Mouse (Mus musculus) left cerebral cortex, postnatal 25 days (tissue): ENCODE measurements around the gene Il12b. TPM values are rescaled to one million over a fixed set of nuclear protein-coding genes. Genes with fewer than 3 reads are reported as not detected.
A peak's percentile ranks its signal among the peaks of the same experiment; 100 is the strongest.
"Not testable (repeated sequence)": the region's sequence is repeated elsewhere in the genome, so short reads cannot be mapped to it uniquely, and the experiment has no call there.

Source experiments
- DNase-seq, 2 experiments: peaks; one replicate each; pipeline ENCODE4 v3.0.0; 2022; ENCODE audit warnings: low spot score in 2 of 2, mixed read lengths in 1 of 2
- intact Hi-C: fragments of 180-260 bp; cut with DNase I; formaldehyde crosslinking; loops from one replicate; pipeline ENCODE4 v1.15.1; 2025
- total RNA-seq, 2 experiments: library from RNA; stranded (reverse); gene quantifications; 2 replicates each; pipeline ENCODE4 v1.2.3; 2021

The Il12b gene
- total RNA-seq, 2 experiments from 2014 or later: not detected

DNA sequence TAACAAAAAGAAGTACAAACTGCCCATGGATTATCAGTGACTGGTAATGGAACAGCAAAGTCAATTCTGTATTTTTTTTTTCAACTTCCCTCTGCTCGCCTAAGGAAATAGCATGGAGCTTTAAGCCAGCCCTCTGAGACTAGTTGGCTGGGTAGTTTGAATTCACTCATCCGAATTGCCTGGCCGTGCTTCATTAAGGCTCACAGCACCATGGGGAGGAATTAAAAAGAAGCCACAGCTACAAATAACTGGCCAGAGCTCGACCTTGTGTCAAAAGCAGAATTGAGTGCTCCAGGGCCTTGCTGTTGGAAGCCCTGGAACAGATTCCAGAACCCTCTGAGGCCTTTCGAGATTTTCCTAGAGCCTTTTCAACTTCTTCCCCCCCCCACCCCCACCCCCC, 8.8 kb downstream of the Il12b start:
- DNase-seq: no peak

DNA sequence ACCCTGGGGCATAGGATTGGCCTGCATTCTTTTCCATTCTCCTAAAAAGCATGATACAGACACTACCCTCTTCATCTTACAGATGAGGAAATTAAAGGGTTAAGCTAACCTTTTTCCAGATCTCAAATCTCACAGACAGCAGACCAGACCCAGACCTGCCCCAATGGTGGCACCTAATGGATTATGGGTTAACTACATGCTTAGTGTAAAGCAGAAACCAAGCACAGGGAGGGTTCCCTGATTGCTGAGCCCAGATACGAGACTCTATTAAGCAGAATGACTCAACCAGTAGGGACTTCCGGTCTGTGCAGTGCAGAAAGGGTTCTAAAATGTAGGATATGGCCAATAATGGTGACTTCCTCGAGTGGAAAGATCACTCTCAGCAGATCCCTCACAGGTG, 10.6 kb downstream of the Il12b start:
- intact Hi-C loops: no loop called here
- no peak for DNase-seq

More for the DNA sequence above, 8.8 kb downstream of the Il12b start:
- intact Hi-C loops: no loop called here

DNA sequence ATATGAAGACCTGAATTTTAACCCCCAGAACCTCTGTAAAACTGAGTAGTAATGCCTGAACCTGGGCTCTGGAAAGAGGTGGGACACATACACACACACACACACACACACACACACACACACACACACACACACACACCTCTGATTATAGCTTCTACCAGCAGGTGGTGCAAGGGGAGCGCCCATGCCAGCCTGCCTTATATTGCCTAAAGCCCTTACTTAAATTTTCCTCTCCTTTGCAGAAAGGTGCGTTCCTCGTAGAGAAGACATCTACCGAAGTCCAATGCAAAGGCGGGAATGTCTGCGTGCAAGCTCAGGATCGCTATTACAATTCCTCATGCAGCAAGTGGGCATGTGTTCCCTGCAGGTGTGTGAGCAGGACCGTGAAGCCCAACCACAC, 12.4 kb downstream of the Il12b start:
- intact Hi-C loops: no loop called here
- DNase-seq: no peak

DNA sequence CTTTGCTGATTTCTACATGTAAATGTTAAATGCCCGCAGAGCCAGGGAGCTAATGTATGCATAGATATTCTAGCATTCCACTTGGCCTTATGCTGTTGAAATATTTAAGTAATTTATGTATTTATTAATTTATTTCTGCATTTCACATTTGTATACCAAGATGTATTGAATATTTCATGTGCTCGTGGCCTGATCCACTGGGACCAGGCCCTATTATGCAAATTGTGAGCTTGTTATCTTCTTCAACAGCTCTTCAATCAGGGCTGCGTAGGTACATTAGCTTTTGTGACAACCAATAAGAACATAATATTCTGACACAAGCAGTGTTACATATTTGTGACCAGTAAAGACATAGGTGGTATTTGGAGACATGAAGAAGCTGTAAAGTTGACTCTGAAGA, 13.5 kb downstream of the Il12b start:
- intact Hi-C loops: no loop called here
- DNase-seq: no peak

DNA sequence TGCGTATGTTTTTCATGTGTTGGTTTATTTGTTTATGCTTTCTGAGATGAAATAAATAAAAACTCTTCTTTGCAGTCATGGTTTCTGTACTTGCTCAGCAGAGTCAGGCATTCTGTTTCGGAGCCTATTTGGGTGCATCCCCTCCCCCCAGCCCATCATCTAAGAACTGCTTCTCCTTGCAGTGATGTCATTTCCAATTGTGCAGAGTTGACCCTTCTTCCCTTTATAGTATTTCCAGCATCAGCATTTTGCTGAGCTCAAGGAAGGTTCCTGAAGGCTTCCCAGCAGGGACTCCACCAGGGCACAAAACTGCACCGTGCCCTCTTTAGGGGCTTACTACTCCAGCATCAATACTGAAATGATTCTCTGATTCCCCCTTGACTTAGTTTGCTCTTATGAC, 14.7 kb downstream of the Il12b start:
- intact Hi-C loops: no loop called here
- DNase-seq: no peak

DNA sequence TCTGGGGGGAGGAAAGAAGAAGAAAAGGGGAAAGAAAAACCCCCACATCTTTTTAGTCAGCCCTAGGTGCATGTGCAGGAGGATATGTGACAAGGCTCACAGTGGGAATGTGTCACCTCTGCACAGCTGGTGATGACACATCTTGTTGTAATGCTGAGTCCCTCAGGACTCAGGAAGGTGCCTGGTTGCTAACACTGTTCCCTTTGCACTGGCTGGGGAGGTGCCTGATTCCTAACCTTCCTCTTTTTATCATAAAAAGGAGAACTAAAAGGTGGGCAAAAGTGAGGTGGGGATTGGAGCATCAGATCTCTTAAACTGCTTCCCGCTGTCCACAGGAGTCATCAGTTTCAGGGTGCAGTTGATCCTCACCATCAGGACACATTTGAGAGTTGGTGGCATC, 17.5 kb downstream of the Il12b start:
- intact Hi-C loops: no loop called here
- DNase-seq: no peak

DNA sequence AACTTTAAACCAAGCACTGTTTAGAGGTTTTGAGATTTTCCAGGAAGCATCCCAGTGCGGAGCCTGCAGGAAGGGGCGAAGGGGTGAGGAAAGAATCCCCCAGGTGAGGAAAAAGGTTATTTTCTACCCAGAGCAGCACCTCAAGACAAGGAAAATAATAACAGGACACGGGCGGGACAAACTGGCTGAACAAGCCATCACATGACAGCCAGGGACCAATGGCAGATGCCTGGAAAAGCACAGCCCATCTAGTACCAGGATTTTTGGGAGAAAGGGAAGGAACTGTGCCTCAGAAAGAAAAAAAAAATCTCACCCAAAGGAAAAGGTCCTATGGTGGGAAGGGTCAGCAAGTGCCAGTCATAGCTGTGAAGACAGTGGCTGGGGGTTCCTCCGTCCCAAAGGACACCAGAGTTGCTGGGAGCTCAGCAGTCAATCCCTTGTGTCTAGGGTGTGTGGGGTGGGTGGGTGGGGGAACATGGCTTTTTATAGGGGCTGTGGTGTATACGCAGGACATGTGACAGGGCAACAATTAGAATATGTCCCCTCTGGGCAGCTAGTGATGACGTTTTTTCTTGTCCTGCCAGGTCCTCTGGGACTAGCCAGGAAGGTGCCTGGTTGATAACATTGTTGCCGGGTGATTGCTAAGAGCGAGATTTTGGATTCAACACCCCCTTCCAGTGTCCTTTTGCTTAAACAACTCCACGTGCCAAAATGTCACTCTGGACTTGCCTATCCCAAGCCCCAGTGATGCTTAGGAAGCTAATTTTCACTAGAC, 22.7 kb downstream of the Il12b start:
- intact Hi-C loops: no loop called here

DNA sequence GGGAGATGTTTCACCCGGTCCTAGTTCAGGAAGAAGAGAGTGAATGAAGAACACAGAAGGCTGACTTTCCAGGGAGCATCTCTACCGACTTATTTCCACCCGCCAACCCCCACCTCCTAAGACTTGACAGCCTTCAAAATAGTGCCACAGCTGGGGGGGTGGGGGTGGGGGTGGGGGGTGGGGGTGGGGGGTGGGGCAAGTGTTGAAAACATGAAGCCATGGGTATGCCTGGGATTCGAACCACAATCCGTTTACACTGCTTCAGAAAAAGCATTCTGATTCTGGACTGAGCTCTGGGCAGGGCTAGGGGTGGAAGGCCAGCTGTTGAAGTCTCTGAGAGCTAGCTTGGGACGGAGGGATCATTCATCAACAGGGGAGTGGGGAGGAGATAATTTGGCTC, 23.4 kb downstream of the Il12b start:
- intact Hi-C loops: no loop called here
- no peak for DNase-seq

More for the DNA sequence above, 22.7 kb downstream of the Il12b start:
- no peak for DNase-seq

DNA sequence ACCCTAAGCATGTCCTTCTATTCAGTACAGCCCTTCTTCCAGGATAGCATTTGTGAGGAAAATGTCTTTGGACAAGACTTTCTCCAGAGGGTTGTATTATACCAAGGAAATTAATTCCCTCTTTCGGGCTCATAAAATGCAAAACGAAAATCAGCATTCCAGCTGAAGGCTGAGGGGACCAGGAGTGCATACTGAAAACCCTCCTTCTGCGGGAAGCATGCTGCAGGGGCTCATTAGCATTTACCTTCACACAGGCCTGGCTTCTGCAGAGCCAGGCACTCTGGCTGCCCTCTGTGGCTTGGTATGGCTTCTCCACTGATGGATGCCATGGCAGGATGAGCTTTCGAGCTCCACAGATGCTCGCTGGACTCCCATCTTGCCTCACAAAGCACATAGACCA, 24.1 kb downstream of the Il12b start:
- intact Hi-C loops: no loop called here
- no peak for DNase-seq

DNA sequence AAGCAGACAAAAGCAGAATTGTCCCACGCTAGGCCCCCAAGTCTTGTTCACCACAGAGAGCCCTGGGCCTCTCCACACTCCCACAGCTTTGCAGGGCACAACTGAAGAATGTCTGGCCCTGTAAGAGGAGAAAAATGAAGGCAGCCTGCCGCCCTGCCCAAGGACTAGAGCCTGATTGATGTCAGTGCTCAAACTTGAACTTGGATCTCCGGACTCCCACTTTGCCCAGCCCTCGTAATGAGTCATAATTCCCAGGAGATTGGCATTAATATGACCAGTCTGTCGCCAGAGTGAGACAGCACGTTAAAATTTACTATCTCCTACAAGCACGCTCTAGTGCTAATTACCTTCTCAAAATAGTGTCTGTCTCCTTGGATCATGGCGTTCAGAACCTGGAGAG, 25.1 kb downstream of the Il12b start:
- intact Hi-C loops: no loop called here
- no peak for DNase-seq

DNA sequence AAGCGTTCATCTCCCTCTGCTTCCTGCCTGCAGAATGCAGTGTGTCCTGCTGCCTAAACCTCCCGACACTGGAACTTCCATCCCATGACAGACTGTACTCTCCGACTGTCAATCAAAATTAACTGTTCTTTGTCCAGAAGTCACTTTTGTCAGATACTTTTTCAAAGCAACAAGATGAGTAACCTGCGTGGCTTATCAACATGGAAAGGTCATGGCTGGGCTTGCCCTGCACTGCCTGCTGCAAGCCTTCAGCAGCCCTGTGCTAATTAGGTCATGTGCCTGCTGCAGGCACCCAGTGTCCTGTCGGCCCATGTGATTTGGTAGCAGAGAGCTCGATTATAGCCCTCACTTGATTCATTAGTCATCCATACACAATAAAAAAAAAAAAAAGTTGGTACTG, 25.8 kb downstream of the Il12b start:
- intact Hi-C loops: no loop called here
- DNase-seq: no peak

DNA sequence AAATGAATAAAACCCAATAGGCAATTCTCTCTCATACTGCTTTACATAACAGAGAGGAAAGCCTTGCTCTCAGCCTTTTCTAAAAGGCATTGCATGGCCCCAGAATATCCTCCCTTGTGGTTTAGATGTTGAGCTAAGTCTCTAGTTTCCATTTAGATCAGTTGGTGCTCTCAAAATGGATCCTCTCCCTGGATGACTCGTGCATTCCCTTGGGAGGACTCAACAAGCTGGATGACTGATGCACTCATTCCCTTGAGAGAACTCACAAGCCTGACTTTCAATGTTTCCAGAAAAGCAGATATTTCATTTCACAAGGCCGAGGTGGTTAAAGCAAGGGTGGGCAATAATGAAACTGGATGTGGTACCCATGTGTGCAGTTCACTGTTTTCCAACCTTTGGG, 28.1 kb downstream of the Il12b start:
- no peak for DNase-seq
- intact Hi-C loops: no loop called here

DNA sequence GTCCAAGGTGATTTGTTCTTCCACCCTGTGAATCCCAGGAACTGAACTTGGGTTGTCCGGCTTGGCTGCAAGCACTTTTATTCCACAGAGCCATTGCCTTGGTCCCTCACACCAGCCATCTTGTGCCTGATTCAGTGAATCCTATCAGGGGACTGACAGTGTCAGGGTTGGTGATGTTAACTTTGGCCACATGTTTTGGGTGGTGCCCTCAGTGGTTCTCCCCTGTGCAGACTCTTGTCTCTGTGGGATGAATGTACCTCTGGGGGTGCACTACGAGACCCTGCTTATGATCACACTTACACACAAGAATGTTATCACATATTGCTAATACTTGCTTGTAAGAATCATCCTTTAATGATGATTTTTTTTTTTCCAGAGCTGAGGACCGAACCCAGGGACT, 30.2 kb downstream of the Il12b start:
- DNase-seq: no peak
- intact Hi-C loops: no loop called here

DNA sequence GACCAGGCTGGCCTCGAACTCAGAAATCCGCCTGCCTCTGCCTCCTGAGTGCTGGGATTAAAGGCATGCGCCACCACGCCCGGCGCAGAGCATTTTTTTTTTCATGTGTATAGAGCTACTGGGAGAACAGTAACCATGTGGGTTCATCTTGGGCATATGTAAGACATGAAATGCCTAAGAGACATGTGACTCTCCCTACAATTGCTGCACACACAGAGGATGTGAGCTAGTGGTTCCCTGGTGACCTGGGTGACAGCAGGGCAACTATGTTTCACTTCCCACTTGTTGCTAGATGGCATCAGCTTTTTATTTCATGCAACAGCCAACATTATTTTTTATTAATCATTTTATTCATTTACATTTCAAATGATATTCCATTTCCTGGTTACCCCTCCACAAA, 37.9 kb downstream of the Il12b start:
- DNase-seq: no peak
- intact Hi-C loops: loop anchor here (5.0 kb wide), 1 partner anchor 95 kb away; no protein-coding TSS in a partner anchor

DNA sequence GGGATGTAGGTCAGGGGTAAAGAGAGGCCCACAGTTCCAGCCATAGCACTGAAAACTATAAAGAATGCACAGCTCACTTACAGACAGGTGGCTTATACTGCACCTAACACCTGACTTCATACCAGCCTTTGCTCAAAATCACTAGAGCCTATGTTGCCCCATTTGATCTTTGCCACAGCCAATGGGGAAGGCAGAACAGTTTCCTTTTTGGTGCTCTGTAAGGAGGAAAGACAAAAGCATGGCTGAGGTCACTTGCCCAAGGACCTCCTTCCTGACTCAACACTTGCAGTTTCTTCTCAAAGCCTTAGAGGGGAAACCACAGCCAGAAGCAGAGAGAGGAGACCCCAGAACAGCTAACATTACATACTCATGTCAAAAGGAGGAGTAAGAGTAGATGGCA, 51.2 kb downstream of the Il12b start:
- intact Hi-C loops: no loop called here

DNA sequence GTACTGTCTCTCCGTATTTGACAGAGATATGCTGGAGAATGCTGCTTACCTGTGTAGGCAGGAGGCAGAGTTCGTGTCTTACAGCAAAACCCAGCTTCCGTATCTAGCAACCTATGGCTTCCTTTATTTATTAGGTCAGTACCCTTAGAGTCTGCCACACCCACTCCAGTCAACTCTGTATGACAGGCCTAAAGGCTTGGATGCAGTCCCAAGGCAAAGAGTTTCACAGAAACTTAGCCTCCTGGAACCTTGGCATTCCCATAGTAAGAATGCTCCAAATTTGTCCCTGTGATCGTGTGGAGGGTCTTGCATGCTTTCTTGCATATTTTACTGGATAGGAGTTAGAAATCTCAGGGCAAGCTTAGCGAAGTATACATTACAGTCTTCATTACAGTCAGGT, 52.2 kb downstream of the Il12b start:
- DNase-seq: not testable (repeated sequence)
- intact Hi-C loops: loop anchor here (2.0 kb wide), 1 partner anchor 685 kb away; no protein-coding TSS in a partner anchor

More for the DNA sequence above, 51.2 kb downstream of the Il12b start:
- no peak for DNase-seq

DNA sequence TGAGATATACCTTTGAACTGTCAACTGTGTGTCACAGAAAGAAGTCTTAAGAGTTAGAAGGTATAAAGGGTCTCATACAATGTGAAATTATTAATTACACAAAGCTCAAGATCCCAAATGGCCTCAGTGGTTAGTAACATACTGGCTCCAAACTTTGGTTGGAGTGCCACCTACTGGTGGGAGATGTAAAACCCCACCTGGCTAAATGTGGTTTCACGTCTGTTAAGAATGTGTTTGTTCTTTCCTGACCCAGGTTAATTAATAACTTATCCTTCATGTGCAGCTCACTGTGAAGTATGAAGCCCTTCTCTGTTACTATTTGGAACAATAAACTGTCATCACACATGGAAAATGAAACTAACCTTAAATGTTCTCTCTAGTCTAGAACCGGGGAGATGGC, 53.6 kb downstream of the Il12b start:
- peak; percentile 47 to 52 for DNase-seq
- intact Hi-C loops: loop anchor here (2.0 kb wide), 1 partner anchor 687 kb away; no protein-coding TSS in a partner anchor

DNA sequence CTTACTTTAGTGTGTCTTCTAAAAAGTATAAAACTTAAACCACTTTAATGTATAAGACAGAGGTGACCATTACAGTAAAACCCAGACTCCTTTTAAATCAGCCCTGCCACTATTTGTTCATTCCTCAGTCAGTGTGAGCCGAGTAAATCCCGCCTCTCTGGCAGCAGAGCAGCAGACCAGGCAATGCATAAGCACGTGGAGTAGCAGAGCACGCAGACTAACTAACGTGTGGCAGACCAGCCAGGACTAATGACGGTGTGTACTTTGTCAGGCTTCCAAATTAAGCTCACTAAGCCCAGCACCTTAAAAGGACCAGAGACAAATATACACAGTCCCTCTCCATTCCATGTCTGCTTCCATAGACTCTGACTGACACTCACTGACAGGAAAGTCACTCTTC, 61.6 kb downstream of the Il12b start:
- no peak for DNase-seq
- intact Hi-C loops: loop anchor here (10.0 kb wide), 1 partner anchor 967 kb away; no protein-coding TSS in a partner anchor
